Mouse (Mus musculus) v-Abl transformed pro-B cells (cell line): ENCODE results near the gene Bsg.

Source experiments
- in situ Hi-C, 2 experiments: fragments of 400-800 bp; cut with MboI; formaldehyde crosslinking; loops; one replicate each; pipeline ENCODE4 v1.15.1; 2025; ENCODE audit not compliant: unreplicated experiment in 2 of 2

Gene Bsg

GRCm38 (mm10) chr10:79704065-79704969, at the start of gene Bsg:
Bsg (plus strand) TSS chr10:79704491.
- in situ Hi-C loops, result no loop called here

GRCm38 (mm10) chr10:79654946-79655395, 49.3 kb upstream of the Bsg start:
- in situ Hi-C loops, result loop anchor here (5.0 to 10.0 kb wide), 3 partner anchors 53 to 400 kb away; no protein-coding TSS in a partner anchor

- in situ Hi-C loops, result loop anchor here in 1 of 2 experiments (5.0 to 10.0 kb wide), 2 partner anchors 57 to 404 kb away; no protein-coding TSS in a partner anchor
Measured at GRCm38 (mm10) chr10:79658829-79659228, 45.5 kb upstream of the Bsg start.

- in situ Hi-C loops, result no loop called here
Measured at GRCm38 (mm10) chr10:79660298-79660697, 44.0 kb upstream of the Bsg start.

- in situ Hi-C loops, result no loop called here
Measured at GRCm38 (mm10) chr10:79661861-79662260, 42.4 kb upstream of the Bsg start.

GRCm38 (mm10) chr10:79664131-79664665, 40.1 kb upstream of the Bsg start, which contains the start of gene Madcam1:
Madcam1 (plus strand) TSS chr10:79664559.
- in situ Hi-C loops, result no loop called here

GRCm38 (mm10) chr10:79665051-79665450, 39.2 kb upstream of the Bsg start:
- in situ Hi-C loops, result no loop called here

- in situ Hi-C loops, result no loop called here
Measured at GRCm38 (mm10) chr10:79666493-79666892, 37.8 kb upstream of the Bsg start.

- in situ Hi-C loops, result no loop called here
Measured at GRCm38 (mm10) chr10:79668076-79668475, 36.2 kb upstream of the Bsg start.

GRCm38 (mm10) chr10:79668771-79669575, 35.3 kb upstream of the Bsg start, which contains the start of gene Tpgs1:
Tpgs1 (plus strand) TSS chr10:79669369.
- in situ Hi-C loops, result no loop called here

- in situ Hi-C loops, result no loop called here
Measured at GRCm38 (mm10) chr10:79669576-79670057, 34.7 kb upstream of the Bsg start.

- in situ Hi-C loops, result no loop called here
Measured at GRCm38 (mm10) chr10:79670071-79670888, 34.0 kb upstream of the Bsg start.

GRCm38 (mm10) chr10:79671396-79672087, 32.7 kb upstream of the Bsg start:
- in situ Hi-C loops, result no loop called here

GRCm38 (mm10) chr10:79672088-79672455, 32.2 kb upstream of the Bsg start:
- in situ Hi-C loops, result no loop called here

- in situ Hi-C loops, result no loop called here
Measured at GRCm38 (mm10) chr10:79673054-79673453, 31.2 kb upstream of the Bsg start.

- in situ Hi-C loops, result loop anchor here in 1 of 2 experiments (25.0 kb wide), 1 partner anchor 1663 kb away; the partner anchor contains the start of gene Pfkl
Measured at GRCm38 (mm10) chr10:79675346-79676035, 28.8 kb upstream of the Bsg start.

GRCm38 (mm10) chr10:79680606-79681495, 23.4 kb upstream of the Bsg start:
- in situ Hi-C loops, result loop anchor here in 1 of 2 experiments (25.0 kb wide), 1 partner anchor 1669 kb away; the partner anchor contains the start of gene Pfkl
